Mouse (Mus musculus) erythroblast, embryonic 14.5 days (primary cell): ENCODE measurements around the gene AC153137.1.

Experiments
- GATA1 ChIP-seq: IDR thresholded peaks from 2 replicates; pipeline ENCODE4 v1.6.1; 2012; ENCODE audit warnings: low read length, inconsistent platforms, mixed read lengths
- TAL1 ChIP-seq: IDR thresholded peaks from 3 replicates; pipeline ENCODE4 v1.6.1; 2012; ENCODE audit warnings: low read length, inconsistent platforms, mixed read lengths

GRCm38 (mm10) chr1:30949710-30950455 is 27.9 kb downstream of the AC153137.1 start:
- no peak for TF ChIP-seq GATA1
- TF ChIP-seq TAL1, result no peak
